Mouse (Mus musculus): ENCODE measurements around the gene Amtn. TPM values are rescaled to one million over a fixed set of nuclear protein-coding genes. Genes with fewer than 3 reads are reported as not detected.
"Not testable (repeated sequence)": the region's sequence is repeated elsewhere in the genome, so short reads cannot be mapped to it uniquely, and the experiment has no call there.

The Amtn gene
- polyA plus RNA-seq (2016; fragmentation: Nextera tagmentation; extraction: Ambion mirVana): not detected in 2 replicates

DNA sequence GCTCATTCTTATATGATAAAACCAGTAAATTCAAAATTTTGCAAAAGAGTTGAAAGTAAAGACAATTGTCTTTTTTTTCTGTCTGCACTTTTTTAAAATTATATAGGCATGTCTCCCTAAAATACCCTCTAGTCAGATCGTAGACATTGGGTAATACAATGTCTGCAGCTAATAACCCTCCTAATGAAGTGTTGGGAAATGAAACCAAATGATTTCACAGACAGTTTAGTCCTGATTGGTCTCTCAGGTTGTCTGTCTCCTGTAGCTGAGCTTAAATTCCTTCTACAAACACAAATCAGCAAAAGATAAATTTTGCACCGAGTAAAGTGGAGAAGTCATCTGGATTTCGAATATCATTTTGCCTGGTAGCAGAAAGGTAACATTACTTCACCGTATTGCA, at the start of gene Amtn:
TSS of gene Amtn (plus strand) at position 301 of the 400 bp plus-strand sequence.
- no peaks in the 10 kb centered on the region for H3K9me3 ChIP-seq
- WGBS: 88% methylated on average over 4 of the region's 4 CpGs
- no peaks in the 10 kb centered on the region for H3K27me3 ChIP-seq (ENCODE audit: insufficient read depth, poor library complexity, severe bottlenecking)

DNA sequence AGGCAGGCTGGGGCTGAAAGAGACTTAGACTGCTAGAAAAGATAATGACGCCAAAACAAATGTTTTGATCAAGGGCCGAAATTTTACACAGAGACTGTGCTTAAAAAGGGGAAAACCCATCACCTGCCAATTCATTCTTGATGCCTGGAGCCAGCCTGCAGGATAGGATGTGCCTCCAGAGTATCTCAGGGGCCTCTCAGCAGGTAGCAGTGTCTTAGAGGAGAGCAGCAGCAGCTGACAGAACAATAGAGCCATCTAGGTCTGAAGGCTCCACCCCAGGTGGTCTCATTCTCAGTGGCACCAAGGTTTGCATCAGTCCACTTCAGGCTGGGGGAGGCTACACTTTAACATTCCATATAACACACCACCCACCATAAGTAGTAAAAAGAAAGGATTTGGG, 27.4 kb upstream of the Amtn start:
- not testable (repeated sequence) for H3K4me1 ChIP-seq (replicated peaks); H3K27me3 ChIP-seq (ENCODE audit: insufficient read depth, poor library complexity, severe bottlenecking); H3K4me3 ChIP-seq; H3K36me3 ChIP-seq; DNase-seq (ENCODE audit: low spot score); H3K27ac ChIP-seq; H3K9me3 ChIP-seq
- 45% methylated on average over 2 of the region's 2 CpGs for WGBS

More for the DNA sequence above, at the start of gene Amtn:
- Histone ChIP-seq H3K36me3 (no peaks in the 10 kb centered on the region), H3K27ac (no peak within 1 kb of the TSS), H3K4me3 (no peak within 1 kb of the TSS), H3K4me1 (replicated peaks) (no peaks in the 10 kb centered on the region)
- no peak for DNase-seq (ENCODE audit: low spot score)

DNA sequence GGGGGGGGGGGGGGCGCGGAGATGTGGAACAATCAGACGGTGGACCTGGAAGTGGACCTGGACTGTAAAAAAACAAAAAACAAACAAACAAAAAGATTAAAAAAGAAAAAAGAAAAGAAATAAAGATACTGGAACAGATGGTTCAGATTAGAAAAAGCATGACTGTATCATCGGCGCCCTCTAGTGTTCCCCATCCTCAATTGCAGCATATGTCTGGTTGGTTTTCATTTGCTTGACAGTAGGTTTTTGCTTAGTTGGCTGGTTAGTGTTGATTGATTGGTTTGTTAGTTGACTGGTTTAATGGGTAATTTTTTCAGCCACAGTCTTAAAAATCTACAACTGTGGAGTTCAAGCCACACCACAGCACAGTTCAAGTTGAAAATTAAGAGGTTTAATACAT, 11.1 kb upstream of the Amtn start:
- WGBS: 6% methylated on average over 5 of the region's 5 CpGs
- H3K4me1 ChIP-seq (replicated peaks): no peaks in the 10 kb centered on the region
- no peak overlapping the region for H3K27ac ChIP-seq
- no peaks in the 10 kb centered on the region for H3K9me3 ChIP-seq
- H3K36me3 ChIP-seq: no peaks in the 10 kb centered on the region
- H3K4me3 ChIP-seq: no peak overlapping the region
- peak; percentile 38 for DNase-seq (ENCODE audit: low spot score)
- H3K27me3 ChIP-seq (ENCODE audit: insufficient read depth, poor library complexity, severe bottlenecking): no peaks in the 10 kb centered on the region

- DNase-seq (ENCODE audit: low spot score): no peak
- 81% methylated on average over 1 of the region's 1 CpGs for WGBS
- H3K27me3 ChIP-seq (ENCODE audit: insufficient read depth, poor library complexity, severe bottlenecking): no peaks in the 10 kb centered on the region
These were observed 9.0 kb upstream of the Amtn start for GRCm38 (mm10) chr5:88366886-88367285.

DNA sequence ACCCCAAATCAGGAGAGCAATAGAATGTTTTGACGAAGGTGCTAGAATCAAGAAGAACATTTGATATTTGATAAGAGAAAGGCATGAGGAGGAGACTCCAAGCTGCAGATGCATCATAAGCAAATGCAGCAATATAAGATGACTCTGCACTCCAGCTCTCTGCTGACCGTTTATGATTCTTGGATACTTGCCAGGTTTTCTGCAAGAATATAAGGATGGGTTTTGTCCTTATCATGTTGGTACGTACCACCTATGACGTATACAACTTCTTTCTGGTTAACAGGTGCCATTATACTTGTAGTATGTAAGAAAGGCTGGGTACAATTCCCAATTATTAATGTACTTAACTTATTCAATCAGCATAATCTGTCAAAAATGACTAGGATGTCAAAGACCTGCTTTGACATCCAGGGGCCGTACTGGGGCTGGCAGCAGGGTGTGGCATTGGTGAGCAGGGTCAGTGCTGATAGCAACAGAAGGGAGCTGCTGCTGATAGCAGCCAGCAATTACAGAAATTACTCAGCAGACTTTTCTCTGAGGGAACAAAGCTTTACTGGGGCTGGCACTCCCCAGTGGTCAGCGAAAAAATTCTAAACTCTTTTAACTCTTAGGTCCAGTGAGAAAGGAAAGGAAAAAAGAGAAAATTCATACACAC, 5.2 kb upstream of the Amtn start:
- WGBS: 83% methylated on average over 6 of the region's 6 CpGs
- Histone ChIP-seq H3K9me3 (no peaks in the 10 kb centered on the region), H3K4me3 (no peak overlapping the region), H3K36me3 (no peaks in the 10 kb centered on the region), H3K27ac (no peak overlapping the region), H3K4me1 (replicated peaks) (no peaks in the 10 kb centered on the region), H3K27me3 (ENCODE audit: insufficient read depth, poor library complexity, severe bottlenecking) (no peaks in the 10 kb centered on the region)
- no peak for DNase-seq (ENCODE audit: low spot score)

More at GRCm38 (mm10) chr5:88366886-88367285, 9.0 kb upstream of the Amtn start:
- Histone ChIP-seq H3K27ac (no peak overlapping the region), H3K9me3 (no peaks in the 10 kb centered on the region), H3K4me3 (no peak overlapping the region), H3K36me3 (no peaks in the 10 kb centered on the region), H3K4me1 (replicated peaks) (no peaks in the 10 kb centered on the region)

DNA sequence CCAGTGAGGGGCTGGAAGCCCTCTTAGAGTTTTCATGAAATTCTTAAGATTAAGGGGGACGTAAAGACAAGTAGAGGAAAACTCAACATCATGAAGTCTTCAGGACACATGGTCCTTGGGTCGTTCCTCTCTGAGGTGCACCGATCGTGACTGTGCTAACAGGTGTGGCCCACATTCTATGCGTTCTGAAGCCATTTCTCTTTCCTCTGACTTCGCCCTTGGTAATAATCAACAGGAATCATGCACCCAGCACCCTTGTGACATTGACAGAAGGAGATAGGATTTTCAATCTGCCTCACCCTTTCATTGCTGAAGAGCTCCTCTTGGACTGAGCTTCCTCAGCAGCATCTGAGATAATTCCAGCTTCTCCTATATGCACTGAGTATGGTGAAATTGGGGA, 3.3 kb upstream of the Amtn start:
- 89% methylated on average over 6 of the region's 6 CpGs for WGBS
- H3K36me3 ChIP-seq: no peaks in the 10 kb centered on the region
- H3K4me3 ChIP-seq: no peak overlapping the region
- no peaks in the 10 kb centered on the region for H3K27me3 ChIP-seq (ENCODE audit: insufficient read depth, poor library complexity, severe bottlenecking)
- H3K9me3 ChIP-seq: no peaks in the 10 kb centered on the region
- no peak for DNase-seq (ENCODE audit: low spot score)
- H3K4me1 ChIP-seq (replicated peaks): no peaks in the 10 kb centered on the region
- no peak overlapping the region for H3K27ac ChIP-seq

GRCm38 (mm10) chr5:88391960-88392359, 16.1 kb downstream of the Amtn start:
- DNase-seq (ENCODE audit: low spot score); H3K9me3 ChIP-seq; H3K36me3 ChIP-seq; H3K4me1 ChIP-seq (replicated peaks); H3K4me3 ChIP-seq; H3K27me3 ChIP-seq (ENCODE audit: insufficient read depth, poor library complexity, severe bottlenecking); H3K27ac ChIP-seq: not testable (repeated sequence)
- WGBS: 92% methylated on average over 2 of the region's 2 CpGs

DNA sequence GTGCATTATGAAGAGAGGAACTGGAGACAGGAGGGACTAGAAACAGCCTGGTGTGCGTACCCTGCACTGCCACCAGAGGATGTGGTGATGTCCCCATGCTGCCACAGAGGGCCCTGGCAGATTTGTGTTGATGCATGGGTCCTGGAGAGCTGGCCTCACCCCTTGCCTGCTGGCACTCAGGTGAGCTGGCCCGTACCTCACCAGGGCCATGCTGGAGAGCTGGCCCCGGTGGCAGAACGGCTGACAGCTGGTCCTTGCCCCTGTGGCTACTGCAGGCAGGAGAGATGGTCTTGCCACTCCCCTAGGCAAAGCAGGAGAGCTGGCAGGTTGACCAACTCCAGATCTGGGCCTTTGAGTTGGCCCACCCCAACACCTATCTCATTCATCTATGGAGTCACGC, 22.7 kb downstream of the Amtn start:
- Histone ChIP-seq H3K4me1 (replicated peaks) (0 out of 2 replicates have a peak, but pooled peaks cover 5% of the 10 kb centered on the region), H3K27ac (no peak overlapping the region), H3K4me3 (no peak overlapping the region), H3K36me3 (no peaks in the 10 kb centered on the region), H3K27me3 (ENCODE audit: insufficient read depth, poor library complexity, severe bottlenecking) (no peaks in the 10 kb centered on the region), H3K9me3 (no peaks in the 10 kb centered on the region)
- no peak for DNase-seq (ENCODE audit: low spot score)
- WGBS: 71% methylated on average over 5 of the region's 5 CpGs

- peak; percentile 75 for DNase-seq (ENCODE audit: low spot score)
- 16% methylated on average over 6 of the region's 6 CpGs for WGBS
- no peak overlapping the region for H3K4me3 ChIP-seq
These were observed 23.9 kb downstream of the Amtn start for GRCm38 (mm10) chr5:88399849-88400248.

GRCm38 (mm10) chr5:88401464-88401863, 25.6 kb downstream of the Amtn start:
- no peak for DNase-seq (ENCODE audit: low spot score)
- Histone ChIP-seq H3K4me1 (replicated peaks) (0 out of 2 replicates have a peak, but pooled peaks cover 5% of the 10 kb centered on the region), H3K9me3 (no peaks in the 10 kb centered on the region), H3K4me3 (no peak overlapping the region), H3K36me3 (no peaks in the 10 kb centered on the region), H3K27ac (no peak overlapping the region), H3K27me3 (ENCODE audit: insufficient read depth, poor library complexity, severe bottlenecking) (no peaks in the 10 kb centered on the region)
- WGBS: 84% methylated on average over 3 of the region's 3 CpGs

More at GRCm38 (mm10) chr5:88399849-88400248, 23.9 kb downstream of the Amtn start:
- Histone ChIP-seq H3K4me1 (replicated peaks) (0 out of 2 replicates have a peak, but pooled peaks cover 5% of the 10 kb centered on the region), H3K27ac (no peak overlapping the region), H3K27me3 (ENCODE audit: insufficient read depth, poor library complexity, severe bottlenecking) (no peaks in the 10 kb centered on the region), H3K36me3 (no peaks in the 10 kb centered on the region), H3K9me3 (no peaks in the 10 kb centered on the region)

GRCm38 (mm10) chr5:88420319-88421065, 44.6 kb downstream of the Amtn start:
- WGBS: 90% methylated on average over 8 of the region's 8 CpGs
- Histone ChIP-seq H3K4me1 (replicated peaks) (no peaks in the 10 kb centered on the region), H3K27me3 (ENCODE audit: insufficient read depth, poor library complexity, severe bottlenecking) (no peaks in the 10 kb centered on the region), H3K36me3 (no peaks in the 10 kb centered on the region), H3K27ac (no peak overlapping the region), H3K9me3 (no peaks in the 10 kb centered on the region), H3K4me3 (no peak overlapping the region)
- DNase-seq (ENCODE audit: low spot score): no peak

GRCm38 (mm10) chr5:88424892-88425291, 49.0 kb downstream of the Amtn start:
- not testable (repeated sequence) for H3K4me1 ChIP-seq (replicated peaks); DNase-seq (ENCODE audit: low spot score); H3K36me3 ChIP-seq; H3K27ac ChIP-seq; H3K9me3 ChIP-seq; H3K4me3 ChIP-seq; H3K27me3 ChIP-seq (ENCODE audit: insufficient read depth, poor library complexity, severe bottlenecking)
- 79% methylated on average over 2 of the region's 2 CpGs for WGBS

GRCm38 (mm10) chr5:88426753-88427152, 50.8 kb downstream of the Amtn start:
- DNase-seq (ENCODE audit: low spot score): no peak
- WGBS: 70% methylated on average over 1 of the region's 1 CpGs
- no peak overlapping the region for H3K4me3 ChIP-seq
- H3K27ac ChIP-seq: no peak overlapping the region
- H3K9me3 ChIP-seq: no peaks in the 10 kb centered on the region
- H3K36me3 ChIP-seq: no peaks in the 10 kb centered on the region
- no peaks in the 10 kb centered on the region for H3K27me3 ChIP-seq (ENCODE audit: insufficient read depth, poor library complexity, severe bottlenecking)
- H3K4me1 ChIP-seq (replicated peaks): no peaks in the 10 kb centered on the region

All from hindbrain, embryonic 10.5 days (tissue).